10 mouse cellular contexts compared by ENCODE assay signal in the genomic region with DNA sequence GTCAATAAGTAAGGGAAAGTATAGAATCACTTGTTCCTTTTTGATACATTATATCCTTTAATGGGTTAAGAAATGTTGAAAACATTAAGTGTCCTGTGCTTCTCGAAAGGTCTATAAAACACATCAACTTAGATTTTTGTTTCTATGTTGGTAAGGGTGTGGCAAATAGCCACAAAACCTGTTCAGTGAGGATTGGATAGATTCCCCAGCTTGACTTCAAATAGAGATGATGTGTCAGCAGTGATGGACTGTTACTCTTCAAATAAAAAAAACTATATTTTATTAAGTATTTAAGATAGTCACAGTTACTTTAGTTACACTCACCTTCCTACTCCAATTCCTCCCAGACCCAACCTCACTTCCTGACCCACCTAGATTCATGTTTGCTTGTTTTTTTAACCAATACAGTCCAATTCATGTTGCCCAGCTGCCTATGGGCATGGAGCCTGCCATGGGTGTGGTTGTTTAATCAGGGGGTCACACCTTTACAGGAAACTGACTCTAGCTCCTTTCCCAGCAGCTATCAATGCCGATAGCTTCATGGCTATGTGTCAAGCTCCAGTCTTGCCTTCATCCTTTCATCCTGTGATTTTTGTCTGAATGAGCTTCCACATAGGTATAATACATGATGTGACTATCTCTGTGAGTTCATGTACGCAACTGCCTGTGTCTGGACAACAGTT.
"Had no signal": no experiment of that assay in that cellular context is flagged by ENCODE, and none has a peak within 500 bp of the region (broad histone marks: within the 10 kb centered on the region; RNA-seq: fewer than 3 reads in every experiment).

No protein-coding gene starts in this region.

- H3K27me3 ChIP-seq: limb, embryonic 13.5 days; midbrain, embryonic 13.5 days; neural tube, embryonic 15.5 days had no signal

- DNase-seq: kidney, adult 18-20 months; kidney, postnatal 25 days; lung, adult 18-20 months; right cerebral cortex, adult 18-20 months; thymus, adult 18-20 months; thymus, postnatal 14 days had no signal

- H3K9ac ChIP-seq: limb, embryonic 13.5 days; midbrain, embryonic 13.5 days; neural tube, embryonic 15.5 days had no signal

- H3K9me3 ChIP-seq: limb, embryonic 13.5 days; midbrain, embryonic 13.5 days; neural tube, embryonic 15.5 days had no signal

- ATAC-seq: midbrain, embryonic 13.5 days had no signal

- H3K36me3 ChIP-seq: limb, embryonic 13.5 days; midbrain, embryonic 13.5 days; neural tube, embryonic 15.5 days had no signal

- H3K4me2 ChIP-seq: limb, embryonic 13.5 days; midbrain, embryonic 13.5 days; neural tube, embryonic 15.5 days had no signal

- H3K27ac ChIP-seq: limb, embryonic 13.5 days; midbrain, embryonic 13.5 days; neural tube, embryonic 15.5 days had no signal

- H3K4me1 ChIP-seq: limb, embryonic 13.5 days; midbrain, embryonic 13.5 days; neural tube, embryonic 15.5 days had no signal

- H3K4me3 ChIP-seq: limb, embryonic 13.5 days; midbrain, embryonic 13.5 days; myocyte; neural tube, embryonic 15.5 days had no signal
